Mouse (Mus musculus) lung, embryonic 14.5 days (tissue): Measurements from ENCODE around the gene Pou3f1. TPM values are rescaled to one million over a fixed set of nuclear protein-coding genes. Genes with fewer than 3 reads are reported as not detected.
A peak's percentile ranks its signal among the peaks of the same experiment; 100 is the strongest.

Experiments used
- ATAC-seq: fragments of 200-750 bp; cut with Nextera tagmentation; 2 replicates; pipeline ENCODE4 v1.8.0; 2017; ENCODE audit warnings: mild to moderate bottlenecking, moderate TSS enrichment, moderate library complexity; ENCODE audit not compliant: insufficient read depth
- DNase-seq: peaks from one replicate; pipeline ENCODE4 v3.0.0-alpha.2; 2015
- H3K27ac ChIP-seq: fragments of 300-500 bp; sonication (generic); 2 replicates; pipeline ENCODE4 v1.5.1; 2014; ENCODE audit warnings: low read depth, mild to moderate bottlenecking, moderate library complexity
- H3K27me3 ChIP-seq: fragments of 300-500 bp; sonication (generic); 2 replicates; pipeline ENCODE4 v1.6.1; 2014; ENCODE audit warnings: low read length, control low read depth; ENCODE audit not compliant: insufficient read depth
- H3K36me3 ChIP-seq: fragments of 300-500 bp; sonication (generic); 2 replicates; pipeline ENCODE4 v1.6.1; 2014; ENCODE audit warnings: control low read depth; ENCODE audit not compliant: insufficient read depth
- H3K4me1 ChIP-seq: fragments of 300-500 bp; sonication (generic); 2 replicates; pipeline ENCODE4 v1.6.1; 2014; ENCODE audit warnings: antibody characterized with exemption, control low read depth; ENCODE audit not compliant: insufficient read depth
- H3K4me2 ChIP-seq: fragments of 300-500 bp; sonication (generic); 2 replicates; pipeline ENCODE4 v1.6.1; 2014; ENCODE audit warnings: mild to moderate bottlenecking
- H3K4me3 ChIP-seq: fragments of 300-500 bp; sonication (generic); 2 replicates; pipeline ENCODE4 v1.5.1; 2014; ENCODE audit warnings: low read depth, low read length
- H3K9ac ChIP-seq: fragments of 300-500 bp; sonication (generic); 2 replicates; pipeline ENCODE4 v1.6.1; 2014
- H3K9me3 ChIP-seq: fragments of 300-500 bp; sonication (generic); 2 replicates; pipeline ENCODE4 v1.6.1; 2016; ENCODE audit warnings: low read depth, low read length, control low read depth
- CTCF ChIP-seq: IDR thresholded peaks from 2 replicates; pipeline ENCODE4 v1.5.1; 2016; ENCODE audit warnings: antibody characterized with exemption, low read depth
- WGBS: fragments of 180-500 bp; shearing (Covaris S2); extraction: QIAGEN DNeasy Blood & Tissue Kit; methylation state at CpG from one replicate; pipeline ENCODE4 v1.1.7; 2014; 5-methylcytosine and 5-hydroxymethylcytosine counted together
- polyA plus RNA-seq: library from polyadenylated mRNA; unstranded; fragments of >200 nt; fragmentation: Nextera tagmentation; extraction: Ambion mirVana; gene quantifications from 2 replicates; pipeline ENCODE4 v1.2.1, GENCODE M21; 2014

Gene Pou3f1
- polyA plus RNA-seq, 1 experiment from 2014 or later: 0.41 TPM

- ATAC-seq: peak; percentile 14; the same call in 1 of the 2 replicates
- no peak for DNase-seq
- Histone ChIP-seq H3K36me3 (peaks cover 28% of the 10 kb centered on the region), H3K4me3 (no peak overlapping the region), H3K4me2 (no peak overlapping the region), H3K4me1 (no peaks in the 10 kb centered on the region; the same call in 1 of the 2 replicates), H3K27me3 (peaks cover 14% of the 10 kb centered on the region), H3K9me3 (no peaks in the 10 kb centered on the region), H3K9ac (no peak overlapping the region; the same call in 1 of the 2 replicates), H3K27ac (no peak overlapping the region)
- TF ChIP-seq CTCF: no peak
- WGBS: 65% methylated on average over 17 of the region's 17 CpGs
These were observed 17.9 kb downstream of the Pou3f1 start for GRCm38 (mm10) chr4:124674334-124675032.

DNA sequence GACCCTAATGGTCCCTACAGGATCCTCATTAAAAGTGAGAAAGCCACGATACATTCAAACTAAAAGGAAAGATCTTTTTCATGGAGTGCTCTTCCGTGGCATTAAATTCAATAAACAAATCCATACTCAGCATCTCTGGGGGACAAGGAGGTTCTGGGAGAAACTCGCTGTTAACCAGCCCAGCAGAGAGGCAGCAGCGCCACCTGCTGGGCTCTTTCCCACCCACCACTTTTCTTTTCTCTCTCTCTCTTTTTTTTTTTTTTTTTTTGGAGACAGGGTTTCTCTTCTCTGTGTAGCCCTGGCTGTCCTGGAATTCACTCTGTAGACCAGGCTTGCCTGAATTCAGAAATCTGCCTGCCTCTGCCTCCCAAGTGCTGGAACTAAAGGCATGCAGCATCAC lies 18.4 kb downstream of the Pou3f1 start:
- Histone ChIP-seq H3K9me3 (no peaks in the 10 kb centered on the region), H3K4me3 (no peak overlapping the region), H3K4me1 (no peaks in the 10 kb centered on the region; the same call in 1 of the 2 replicates), H3K9ac (no peak overlapping the region), H3K4me2 (no peak overlapping the region), H3K27me3 (peaks cover 14% of the 10 kb centered on the region), H3K36me3 (peaks cover 34% of the 10 kb centered on the region), H3K27ac (no peak overlapping the region)
- WGBS: 1% methylated on average over 4 of the region's 4 CpGs
- TF ChIP-seq CTCF: peak; percentile 88
- peak; percentile 92 for DNase-seq
- ATAC-seq: 0 out of 2 replicates have a peak, but pooled peaks have one; percentile 15

DNA sequence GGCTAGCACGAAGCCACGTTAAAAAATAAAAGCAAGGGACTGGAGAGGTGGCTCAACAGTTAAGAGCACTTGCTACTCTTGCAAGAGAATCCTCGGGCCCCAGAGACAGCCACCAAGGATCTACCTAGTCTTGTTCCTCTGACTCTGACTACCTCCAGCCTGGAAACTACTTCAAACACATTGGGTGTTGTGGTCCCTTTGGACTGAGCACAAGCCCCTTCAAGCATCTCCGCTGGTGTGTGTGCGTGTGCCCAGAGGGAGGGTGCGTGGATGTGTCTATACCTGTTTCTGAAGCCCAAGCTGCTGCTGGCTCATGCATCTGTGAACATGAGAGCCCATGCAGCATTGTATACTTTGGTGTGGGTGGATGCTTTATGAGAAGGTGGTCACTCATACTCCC lies 19.4 kb downstream of the Pou3f1 start:
- DNase-seq: no peak
- H3K9me3 ChIP-seq: no peaks in the 10 kb centered on the region
- H3K4me2 ChIP-seq: no peak overlapping the region
- H3K9ac ChIP-seq: no peak overlapping the region
- TF ChIP-seq CTCF: no peak
- 79% methylated on average over 6 of the region's 6 CpGs for WGBS
- peaks cover 43% of the 10 kb centered on the region for H3K36me3 ChIP-seq
- H3K27ac ChIP-seq: no peak overlapping the region
- H3K4me3 ChIP-seq: no peak overlapping the region
- ATAC-seq: no peak
- H3K27me3 ChIP-seq: peaks cover 14% of the 10 kb centered on the region; the same call in 1 of the 2 replicates
- no peaks in the 10 kb centered on the region; the same call in 1 of the 2 replicates for H3K4me1 ChIP-seq

DNA sequence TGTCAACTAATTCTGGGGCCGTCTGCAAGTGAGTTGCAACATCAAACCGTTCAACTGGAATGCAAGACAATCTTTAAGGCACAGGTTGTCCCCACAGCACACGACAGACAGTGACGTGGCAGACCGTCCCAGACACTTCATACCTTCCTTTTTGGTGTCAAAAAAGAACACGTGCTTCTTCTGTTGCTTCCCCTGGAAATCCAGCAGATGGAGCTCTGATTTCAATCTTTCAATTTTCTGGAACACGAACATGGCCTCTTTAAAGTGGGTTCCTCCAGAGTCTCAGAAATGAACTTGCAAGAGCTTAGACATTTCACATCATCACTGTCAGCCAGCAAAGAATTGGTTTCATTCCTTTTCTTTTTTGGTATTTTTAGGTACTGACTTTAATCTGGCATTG lies 25.7 kb downstream of the Pou3f1 start:
- Histone ChIP-seq H3K4me1 (no peaks in the 10 kb centered on the region), H3K9ac (no peak overlapping the region), H3K4me2 (no peak overlapping the region), H3K4me3 (no peak overlapping the region), H3K27me3 (no peaks in the 10 kb centered on the region), H3K36me3 (peaks cover 88% of the 10 kb centered on the region), H3K27ac (no peak overlapping the region), H3K9me3 (no peaks in the 10 kb centered on the region)
- peak; percentile 17; the same call in 1 of the 2 replicates for ATAC-seq
- DNase-seq: peak; percentile 66
- TF ChIP-seq CTCF: peak; percentile 60
- WGBS: 52% methylated on average over 7 of the region's 7 CpGs

GRCm38 (mm10) chr4:124683474-124683873 lies 26.9 kb downstream of the Pou3f1 start:
- WGBS: 91% methylated on average over 4 of the region's 4 CpGs
- H3K27me3 ChIP-seq: no peaks in the 10 kb centered on the region
- H3K4me3 ChIP-seq: no peak overlapping the region
- no peaks in the 10 kb centered on the region for H3K4me1 ChIP-seq
- no peaks in the 10 kb centered on the region for H3K9me3 ChIP-seq
- peaks cover 85% of the 10 kb centered on the region for H3K36me3 ChIP-seq
- ATAC-seq (no peak), DNase-seq (no peak)
- H3K9ac ChIP-seq: no peak overlapping the region
- TF ChIP-seq CTCF: no peak
- H3K4me2 ChIP-seq: no peak overlapping the region
- H3K27ac ChIP-seq: no peak overlapping the region

DNA sequence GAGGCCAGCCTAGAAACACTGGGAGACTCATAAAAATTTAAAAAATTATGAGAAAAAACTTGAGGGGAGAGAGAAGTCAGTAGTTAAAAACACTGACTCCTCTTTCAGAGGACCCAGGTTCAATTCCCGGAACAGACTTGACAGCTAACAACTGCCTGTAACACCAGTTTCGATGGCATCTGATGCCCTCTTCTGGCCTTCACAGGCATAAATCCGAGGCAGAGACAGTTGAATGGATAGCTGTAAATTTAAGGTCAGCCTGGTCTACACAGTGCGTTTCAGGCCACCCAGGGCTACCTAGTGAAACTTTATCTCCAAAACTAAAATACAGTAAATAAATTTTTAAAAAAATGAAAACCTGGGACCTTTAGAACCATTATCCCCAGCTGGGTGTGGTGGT lies 28.4 kb downstream of the Pou3f1 start:
- H3K4me1 ChIP-seq: no peaks in the 10 kb centered on the region
- peak; percentile 38 for TF ChIP-seq CTCF
- H3K27me3 ChIP-seq: no peaks in the 10 kb centered on the region
- no peak overlapping the region for H3K4me2 ChIP-seq
- ATAC-seq: no peak
- H3K9me3 ChIP-seq: no peaks in the 10 kb centered on the region
- H3K36me3 ChIP-seq: peaks cover 80% of the 10 kb centered on the region
- WGBS: 61% methylated on average over 4 of the region's 4 CpGs
- DNase-seq: peak; percentile 34
- H3K27ac ChIP-seq: no peak overlapping the region
- H3K4me3 ChIP-seq: no peak overlapping the region
- H3K9ac ChIP-seq: no peak overlapping the region

DNA sequence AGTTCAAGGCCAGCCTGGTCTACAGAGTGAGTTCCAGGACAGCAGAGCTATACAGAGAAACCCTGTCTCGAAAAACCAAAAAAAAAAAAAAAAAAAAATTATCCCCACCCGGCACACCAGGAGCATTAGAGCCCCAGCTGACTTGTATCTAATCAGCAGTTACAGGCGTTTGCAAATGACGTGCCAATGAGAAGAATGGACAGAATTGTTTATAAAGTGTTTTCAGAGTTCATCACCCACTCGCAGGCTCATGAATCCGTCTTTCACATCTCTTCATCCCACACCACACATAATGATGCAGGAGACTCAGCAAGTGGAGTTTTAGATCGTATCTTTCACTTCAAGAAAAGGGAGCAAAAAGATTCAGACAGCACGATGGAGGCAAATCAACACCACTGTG lies 28.8 kb downstream of the Pou3f1 start:
- peaks cover 75% of the 10 kb centered on the region for H3K36me3 ChIP-seq
- 46% methylated on average over 8 of the region's 8 CpGs for WGBS
- no peak for TF ChIP-seq CTCF

More for the DNA sequence above, 28.8 kb downstream of the Pou3f1 start:
- Histone ChIP-seq H3K27me3 (no peaks in the 10 kb centered on the region), H3K9ac (no peak overlapping the region), H3K9me3 (no peaks in the 10 kb centered on the region), H3K4me2 (no peak overlapping the region), H3K4me1 (no peaks in the 10 kb centered on the region), H3K27ac (no peak overlapping the region), H3K4me3 (no peak overlapping the region)
- ATAC-seq: peak; percentile 16; the same call in 1 of the 2 replicates
- peak; percentile 59 for DNase-seq
